Mouse (Mus musculus): ENCODE results near the gene Lmntd2.
A peak's percentile ranks its signal among the peaks of the same experiment; 100 is the strongest.

The Lmntd2 gene

GRCm38 (mm10) chr7:141188733-141189132, 25.1 kb downstream of the Lmntd2 start:
- DNase-seq = no peak

DNA sequence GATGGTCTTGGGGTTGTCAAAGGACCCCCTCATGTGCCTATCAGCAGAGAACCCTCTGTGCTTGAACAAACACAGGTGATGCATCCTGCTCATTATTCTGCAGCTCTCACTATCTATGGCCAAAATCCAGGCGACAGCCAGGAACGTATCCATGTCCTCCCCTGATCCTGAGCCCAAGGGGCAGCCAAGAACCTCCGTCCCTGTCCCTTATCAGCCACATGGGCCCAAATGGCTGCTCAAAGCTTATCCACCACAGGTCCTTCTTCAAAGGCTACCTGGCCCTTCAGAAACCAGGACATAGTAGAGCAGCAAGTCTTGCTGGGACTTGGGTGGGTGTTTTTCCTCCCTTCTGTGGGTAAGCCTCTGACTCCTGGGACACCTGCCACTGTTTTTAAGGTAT, 25.7 kb downstream of the Lmntd2 start:
- DNase-seq = no peak

DNA sequence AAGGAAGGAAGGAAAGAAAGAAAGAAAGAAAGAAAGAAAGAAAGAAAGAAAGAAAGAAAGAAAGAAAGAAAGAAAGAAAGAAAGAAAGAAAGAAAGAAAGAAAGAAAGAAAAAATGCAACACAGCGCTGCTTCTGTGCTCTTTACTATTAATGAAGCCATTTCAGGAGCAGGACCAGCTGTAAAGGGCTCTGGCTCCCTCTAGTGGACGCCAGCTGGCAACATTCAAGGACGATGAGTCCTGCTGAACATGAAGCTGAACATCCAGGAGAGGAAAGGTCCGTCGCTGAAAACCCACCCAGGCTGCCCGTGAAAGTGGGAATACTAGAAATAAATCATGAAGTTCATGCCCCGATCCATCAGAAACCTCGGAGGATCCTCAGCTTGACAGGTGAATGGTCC, 37.7 kb downstream of the Lmntd2 start:
- peak; percentile 92 for DNase-seq

GRCm38 (mm10) chr7:141175068-141175467, 38.8 kb downstream of the Lmntd2 start:
- DNase-seq = no peak

GRCm38 (mm10) chr7:141173323-141173850, 40.5 kb downstream of the Lmntd2 start:
- no peak for DNase-seq

GRCm38 (mm10) chr7:141172116-141173006, 41.5 kb downstream of the Lmntd2 start, which contains the start of gene Rnh1:
Gene Rnh1 (minus strand): TSS chr7:141172857.
- DNase-seq = peak; percentile 95

DNA sequence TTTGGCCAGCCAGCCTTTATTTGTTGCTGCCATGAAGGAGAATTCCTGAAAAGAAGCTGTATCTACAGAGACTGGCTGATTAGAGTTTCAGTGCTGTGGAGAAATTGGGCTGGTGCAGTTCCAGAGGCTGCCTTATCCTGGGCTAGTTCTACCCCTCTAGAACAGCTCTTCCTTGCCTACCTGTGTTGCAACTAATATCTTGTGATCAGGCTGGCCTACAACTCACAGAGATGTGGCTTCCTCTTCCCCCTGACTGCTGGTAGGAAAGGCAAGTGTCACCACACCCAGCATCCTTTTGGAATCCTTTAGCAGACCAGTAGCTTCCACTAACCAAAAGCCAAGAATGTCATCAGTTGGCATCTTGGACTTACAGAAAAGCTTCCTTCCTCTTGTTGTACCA, 44.0 kb downstream of the Lmntd2 start:
- no peak for DNase-seq

DNA sequence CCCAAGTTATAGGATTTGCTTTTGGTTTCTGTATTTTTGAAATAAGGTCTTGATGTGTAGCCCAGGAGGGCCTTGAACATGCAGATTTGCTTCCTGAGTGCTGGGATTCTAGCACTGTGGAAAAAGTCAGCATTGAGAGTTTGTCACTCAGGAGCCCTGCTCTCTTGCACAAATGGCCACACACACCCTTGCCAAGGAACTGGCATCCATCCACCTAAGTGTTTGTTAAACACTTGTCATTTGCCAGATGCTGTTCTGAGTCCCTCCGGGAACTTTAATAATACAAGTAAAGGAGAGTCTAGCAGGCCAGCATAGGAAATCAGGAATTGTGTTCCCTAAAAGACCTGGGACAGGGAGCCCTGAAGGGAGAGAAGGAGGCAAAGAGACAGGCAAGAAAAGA, 44.6 kb downstream of the Lmntd2 start:
- DNase-seq = no peak

GRCm38 (mm10) chr7:141168518-141168953, 45.3 kb downstream of the Lmntd2 start:
- peak; percentile 83 for DNase-seq

DNA sequence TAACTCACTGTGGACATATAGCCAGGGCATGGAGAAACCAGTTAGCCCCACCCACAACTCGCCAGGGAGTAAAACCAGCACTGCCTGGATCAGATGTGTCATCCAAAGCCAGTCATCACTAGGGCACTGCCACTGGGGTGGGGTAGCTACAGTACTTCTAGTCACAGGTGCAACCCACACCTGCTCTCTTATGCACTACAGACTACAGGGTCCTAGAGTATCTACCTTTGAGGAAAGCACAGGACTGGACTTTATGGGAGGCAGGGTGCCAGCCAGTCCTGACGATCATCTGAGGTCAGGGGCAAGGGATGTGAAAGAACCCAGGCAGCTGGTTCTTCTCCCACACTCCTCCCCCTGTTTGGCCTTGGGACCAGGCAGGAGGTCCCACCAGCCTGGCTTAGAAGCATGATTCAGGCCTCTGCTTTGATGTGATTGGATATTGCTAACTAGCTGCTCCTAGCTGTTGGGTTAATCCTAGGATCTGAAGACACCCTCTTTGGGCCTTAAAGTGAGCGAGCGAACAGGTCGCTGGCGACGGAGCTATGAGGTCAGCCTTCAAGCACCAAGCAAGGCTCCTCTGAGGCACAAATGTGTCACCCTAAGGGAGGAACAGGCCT, 45.9 kb downstream of the Lmntd2 start:
- DNase-seq = peak; percentile 47

GRCm38 (mm10) chr7:141164850-141165249, 49.0 kb downstream of the Lmntd2 start:
- DNase-seq = no peak

- no peak for DNase-seq
Observed at GRCm38 (mm10) chr7:141164397-141164796, 49.5 kb downstream of the Lmntd2 start.

All from kidney, postnatal 14 days (tissue).